8 mouse cellular contexts compared by ENCODE assay signal in genomic region chr7:27804297-27805030, GRCm38 (mm10). TPM values are rescaled to one million over a fixed set of nuclear protein-coding genes. Genes with fewer than 3 reads are reported as not detected.
DNase-seq lines count a peak whose midpoint lies in the region; ATAC-seq and TF ChIP-seq lines count a peak whose summit lies in the region.

No protein-coding gene starts in this region.

- peak overlapping the region; percentile 74; the same call in 1 of the 2 replicates for H3K27ac ChIP-seq in ES-E14 (ENCODE audit: insufficient read depth, low read depth, low read length, poor library complexity, severe bottlenecking)
- no peak overlapping the region; the same call in 1 of the 2 replicates for H3K27ac ChIP-seq in forebrain, embryonic 15.5 days (replicated peaks)
- peak overlapping the region; percentile 76 for H3K27ac ChIP-seq in layer of hippocampus, adult 2 months
- H3K27ac ChIP-seq in lung, embryonic 14.5 days (ENCODE audit: low read depth) = 0 out of 2 replicates have a peak overlapping the region, but pooled peaks have one; percentile 46
- H3K27ac ChIP-seq in olfactory bulb, adult 2 months (ENCODE audit: insufficient read depth, low read depth, low read length) = no peak overlapping the region
- H3K27ac ChIP-seq in thymus, adult 2 months (ENCODE audit: control insufficient read depth, insufficient read depth, low read length) = no peak overlapping the region

- TF ChIP-seq CTCF in layer of hippocampus, adult 2 months (conservative IDR thresholded peaks at IDR 0.05) = 0 out of 2 replicates have a peak, but pooled peaks have one; percentile 10
- TF ChIP-seq CTCF in lung, embryonic 14.5 days (IDR thresholded peaks at IDR 0.05; ENCODE audit: low read depth) = no peak
- TF ChIP-seq CTCF in olfactory bulb, adult 2 months (IDR thresholded peaks at IDR 0.05; ENCODE audit: insufficient read depth, low read depth, low read length) = no peak
- TF ChIP-seq CTCF in thymus, adult 2 months (IDR thresholded peaks at IDR 0.05; ENCODE audit: borderline replicate concordance, control insufficient read depth, extremely low read depth, insufficient read depth, low read length, poor library complexity) = no peak

- intact Hi-C loops in heart, postnatal 36 days (cut with DNase I) = loop anchor here (5.0 to 10.0 kb wide), 2 partner anchors 120 to 173 kb away; partner anchors contain the start of genes Zfp780b and Zfp974

- H3K9me3 ChIP-seq in ES-E14 (ENCODE audit: control insufficient read depth, insufficient read depth, low read depth, low read length) = no peaks in the 10 kb centered on the region
- H3K9me3 ChIP-seq in forebrain, embryonic 15.5 days = no peaks in the 10 kb centered on the region
- no peaks in the 10 kb centered on the region for H3K9me3 ChIP-seq in lung, embryonic 14.5 days (ENCODE audit: low read depth, low read length)

- peak; percentile 90 for ATAC-seq in forebrain, embryonic 15.5 days (replicated peaks)
- peak; percentile 94 for ATAC-seq in lung, embryonic 14.5 days (ENCODE audit: insufficient read depth)

- TF ChIP-seq POLR2A in olfactory bulb, adult 2 months (IDR thresholded peaks at IDR 0.05; ENCODE audit: insufficient read depth, low read depth, low read length) = peak; percentile 50; the same call in 1 of the 2 replicates
- peak; percentile 56; the same call in 1 of the 2 replicates for TF ChIP-seq POLR2A in thymus, adult 2 months (IDR thresholded peaks at IDR 0.05; ENCODE audit: control insufficient read depth, extremely low read depth, insufficient read depth, low read length, poor library complexity)

- H3K4me3 ChIP-seq in ES-E14 (ENCODE audit: insufficient read depth in 1 of 2, low read depth in 1 of 2, low read length in 2 of 2, poor library complexity in 1 of 2, severe bottlenecking in 1 of 2) = peak overlapping the region; percentile 67 to 75
- H3K4me3 ChIP-seq in forebrain, embryonic 15.5 days = peak overlapping the region; percentile 67
- peak overlapping the region; percentile 73 for H3K4me3 ChIP-seq in layer of hippocampus, adult 2 months
- peak overlapping the region; percentile 74 for H3K4me3 ChIP-seq in lung, embryonic 14.5 days (ENCODE audit: low read depth, low read length)
- peak overlapping the region; percentile 68 for H3K4me3 ChIP-seq in olfactory bulb, adult 2 months (ENCODE audit: insufficient read depth, low read depth, low read length)
- peak overlapping the region; percentile 83 for H3K4me3 ChIP-seq in thymus, adult 2 months (ENCODE audit: control insufficient read depth, insufficient read depth, low read length)

- peak overlapping the region; percentile 76 for H3K9ac ChIP-seq in ES-E14 (ENCODE audit: insufficient read depth, low read depth, low read length, poor library complexity, severe bottlenecking)
- H3K9ac ChIP-seq in forebrain, embryonic 15.5 days (replicated peaks) = peak overlapping the region; percentile 61
- peak overlapping the region; percentile 74 for H3K9ac ChIP-seq in lung, embryonic 14.5 days

- peaks cover 10% of the 10 kb centered on the region for H3K36me3 ChIP-seq in ES-E14 (ENCODE audit: control insufficient read depth, insufficient read depth, low read length, poor library complexity, severe bottlenecking)
- H3K36me3 ChIP-seq in forebrain, embryonic 15.5 days = peaks cover 13% of the 10 kb centered on the region
- H3K36me3 ChIP-seq in lung, embryonic 14.5 days (ENCODE audit: insufficient read depth) = peaks cover 17% of the 10 kb centered on the region; the same call in 1 of the 2 replicates
- H3K36me3 ChIP-seq in thymus, adult 2 months (ENCODE audit: control insufficient read depth, insufficient read depth, low read length) = peaks cover 2% of the 10 kb centered on the region

- DNase-seq in ES-E14 (ENCODE audit: low read depth, low spot score) = peak; percentile 63
- peak; percentile 68 for DNase-seq in cerebellum, adult 11-12 months
- peak; percentile 83 for DNase-seq in heart, postnatal 36 days
- peak; percentile 82 to 86 for DNase-seq in layer of hippocampus, adult 2 months (ENCODE audit: low spot score in 2 of 2)
- peak; percentile 93 for DNase-seq in lung, embryonic 14.5 days
- peak; percentile 84 for DNase-seq in thymus, adult 2 months

- in situ Hi-C loops in ES-E14 (cut with MboI; ENCODE audit: low sequenced_read_pairs in 2 of 2, unreplicated experiment in 2 of 2) = no loop called here

- 1% methylated on average over 25 of the region's 25 CpGs for WGBS in forebrain, embryonic 15.5 days
- under 1% methylated on average over 25 of the region's 25 CpGs for WGBS in lung, embryonic 14.5 days
- under 1% methylated on average over 25 of the region's 25 CpGs for WGBS in olfactory bulb, adult 2 months
- WGBS in thymus, adult 2 months = under 1% methylated on average over 25 of the region's 25 CpGs

- H3K4me2 ChIP-seq in forebrain, embryonic 15.5 days (replicated peaks) = peak overlapping the region; percentile 81
- H3K4me2 ChIP-seq in lung, embryonic 14.5 days = peak overlapping the region; percentile 61

- H3K27me3 ChIP-seq in forebrain, embryonic 15.5 days = no peaks in the 10 kb centered on the region
- no peaks in the 10 kb centered on the region for H3K27me3 ChIP-seq in lung, embryonic 14.5 days (ENCODE audit: insufficient read depth, low read length)
- no peaks in the 10 kb centered on the region for H3K27me3 ChIP-seq in thymus, adult 2 months (ENCODE audit: control insufficient read depth, insufficient read depth, low read length)

- peaks cover 0 to 4% of the 10 kb centered on the region in 2 experiments; a peak in 3 of 4 replicates for H3K4me1 ChIP-seq in ES-E14 (ENCODE audit: control insufficient read depth in 2 of 2, insufficient read depth in 2 of 2, low read length in 2 of 2, poor library complexity in 1 of 2)
- H3K4me1 ChIP-seq in forebrain, embryonic 15.5 days = peaks cover 16% of the 10 kb centered on the region
- H3K4me1 ChIP-seq in lung, embryonic 14.5 days (ENCODE audit: insufficient read depth) = no peaks in the 10 kb centered on the region
- H3K4me1 ChIP-seq in olfactory bulb, adult 2 months (ENCODE audit: control insufficient read depth, insufficient read depth, low read length) = peaks cover 2% of the 10 kb centered on the region; the same call in 1 of the 2 replicates
- H3K4me1 ChIP-seq in thymus, adult 2 months (replicated peaks; ENCODE audit: control insufficient read depth, insufficient read depth, low read length) = 0 out of 2 replicates have a peak, but pooled peaks cover 2% of the 10 kb centered on the region

TF ChIP-seq in ES-E14, 5 proteins besides CTCF, POLR2A, EP300 and RAD21:
- no peak for TF ChIP-seq ZNF384 (IDR thresholded peaks at IDR 0.05; ENCODE audit: low read depth, low read length)
- peak; percentile 72 for TF ChIP-seq HCFC1 (IDR thresholded peaks at IDR 0.05; ENCODE audit: borderline replicate concordance, insufficient read depth, low read length)
TF ChIP-seq in ES-E14: peak in this region for 1.

RNA-seq across cellular contexts. Expression of gene Zfp626, which starts 2.5 kb away (rescaled TPM):
- total RNA-seq in ES-E14 (2012; rRNA removed) = 6.8 and 9.3 TPM in 2 replicates
- polyA plus RNA-seq in forebrain, embryonic 15.5 days (2015; fragmentation: Nextera tagmentation; extraction: Ambion mirVana) = 2.8 and 3.0 TPM in 2 replicates
- total RNA-seq in heart, postnatal 36 days (2021) = 1 to 10 TPM; 4.4 to 4.9 TPM
- 1 to 10 TPM; 7.6 to 8.7 TPM for total RNA-seq in layer of hippocampus, adult 2 months (2021)
- 1.9 and 2.1 TPM in 2 replicates for polyA plus RNA-seq in lung, embryonic 14.5 days (2014; fragmentation: Nextera tagmentation; extraction: Ambion mirVana)
- not detected in 2 replicates for polyA plus RNA-seq in olfactory bulb, adult 2 months (2012; ENCODE audit: insufficient read depth, insufficient read length, low replicate concordance, missing spikeins)
- 1.6 TPM in 2 replicates for polyA plus RNA-seq in thymus, adult 2 months (2012; rRNA removed)

RNA-seq across cellular contexts. Expression of gene Zfp59, which starts 33.9 kb away (rescaled TPM):
- 14.5 and 16.3 TPM in 2 replicates for total RNA-seq in ES-E14 (2012; rRNA removed)
- polyA plus RNA-seq in forebrain, embryonic 15.5 days (2015; fragmentation: Nextera tagmentation; extraction: Ambion mirVana) = 12.0 and 12.7 TPM in 2 replicates
- 1 to 10 TPM; 2.4 to 2.7 TPM for total RNA-seq in heart, postnatal 36 days (2021)
- 1 to 10 TPM; 4.0 to 4.4 TPM for total RNA-seq in layer of hippocampus, adult 2 months (2021)
- 9.9 and 10.2 TPM in 2 replicates for polyA plus RNA-seq in lung, embryonic 14.5 days (2014; fragmentation: Nextera tagmentation; extraction: Ambion mirVana)
- not detected in 2 replicates for polyA plus RNA-seq in olfactory bulb, adult 2 months (2012; ENCODE audit: insufficient read depth, insufficient read length, low replicate concordance, missing spikeins)
- 0.71 and 0.94 TPM in 2 replicates for polyA plus RNA-seq in thymus, adult 2 months (2012; rRNA removed)

RNA-seq across cellular contexts. Expression of gene Zfp607a, which starts 52.9 kb away (rescaled TPM):
- 3.8 and 3.9 TPM in 2 replicates for total RNA-seq in ES-E14 (2012; rRNA removed)
- 1.3 and 1.5 TPM in 2 replicates for polyA plus RNA-seq in forebrain, embryonic 15.5 days (2015; fragmentation: Nextera tagmentation; extraction: Ambion mirVana)
- total RNA-seq in heart, postnatal 36 days (2021) = 1 to 10 TPM; 3.3 to 3.9 TPM
- total RNA-seq in layer of hippocampus, adult 2 months (2021) = 1 to 10 TPM; 2.6 to 2.9 TPM
- polyA plus RNA-seq in lung, embryonic 14.5 days (2014; fragmentation: Nextera tagmentation; extraction: Ambion mirVana) = 3.8 and 3.9 TPM in 2 replicates
- not detected in 2 replicates for polyA plus RNA-seq in olfactory bulb, adult 2 months (2012; ENCODE audit: insufficient read depth, insufficient read length, low replicate concordance, missing spikeins)
- polyA plus RNA-seq in thymus, adult 2 months (2012; rRNA removed) = 2.4 and 2.8 TPM in 2 replicates

Comparison
In these comparisons a context has a peak if more than half of its experiments do, and no peak if none do; other contexts are left out.
1. H3K27ac ChIP-seq: peak in ES-E14 (single experiment), layer of hippocampus, adult 2 months (single experiment) and lung, embryonic 14.5 days (single experiment); none in forebrain, embryonic 15.5 days (single experiment), olfactory bulb, adult 2 months (single experiment) and thymus, adult 2 months (single experiment).
2. Peak in every context shown above with its lines, with median percentiles within 50 percentile points of each other: DNase-seq, H3K4me3 ChIP-seq and H3K9ac ChIP-seq.